Mouse (Mus musculus) heart, embryonic 12.5 days (tissue): ENCODE measurements around the gene Noxred1. TPM values are rescaled to one million over a fixed set of nuclear protein-coding genes. Genes with fewer than 3 reads are reported as not detected.
A peak's percentile ranks its signal among the peaks of the same experiment; 100 is the strongest.
"Not testable (repeated sequence)": the region's sequence is repeated elsewhere in the genome, so short reads cannot be mapped to it uniquely, and the experiment has no call there.

Experiments used
- ATAC-seq: fragments of 200-750 bp; cut with Nextera tagmentation; 2 replicates; pipeline ENCODE4 v1.8.0; 2017; ENCODE audit warnings: moderate TSS enrichment, moderate library complexity; ENCODE audit not compliant: insufficient number of reproducible peaks, low FRiP score
- H3K27ac ChIP-seq: fragments of 300-500 bp; sonication (generic); 2 replicates; pipeline ENCODE4 v1.5.1; 2016; ENCODE audit warnings: mild to moderate bottlenecking, moderate library complexity; ENCODE audit not compliant: poor library complexity, severe bottlenecking
- H3K27me3 ChIP-seq: fragments of 300-500 bp; sonication (generic); replicated peaks from 2 replicates; pipeline ENCODE4 v1.6.1; 2016; ENCODE audit warnings: mild to moderate bottlenecking, moderate library complexity
- H3K36me3 ChIP-seq: fragments of 300-500 bp; sonication (generic); 2 replicates; pipeline ENCODE4 v1.6.1; 2016; ENCODE audit warnings: mild to moderate bottlenecking, moderate library complexity
- H3K4me1 ChIP-seq: fragments of 300-500 bp; sonication (generic); replicated peaks from 2 replicates; pipeline ENCODE4 v1.6.1; 2016; ENCODE audit warnings: mild to moderate bottlenecking
- H3K4me2 ChIP-seq: fragments of 300-500 bp; sonication (generic); 2 replicates; pipeline ENCODE4 v1.6.1; 2016; ENCODE audit warnings: mild to moderate bottlenecking, moderate library complexity
- H3K4me3 ChIP-seq: fragments of 300-500 bp; sonication (generic); 2 replicates; pipeline ENCODE4 v1.5.1; 2016; ENCODE audit warnings: mild to moderate bottlenecking
- H3K9ac ChIP-seq: fragments of 300-500 bp; sonication (generic); 2 replicates; pipeline ENCODE4 v1.6.1; 2016; ENCODE audit warnings: mild to moderate bottlenecking, moderate library complexity
- H3K9me3 ChIP-seq: fragments of 300-500 bp; sonication (generic); replicated peaks from 2 replicates; pipeline ENCODE4 v1.6.1; 2016; ENCODE audit warnings: mild to moderate bottlenecking, moderate library complexity
- whole genome bisulfite sequencing: fragments of 180-500 bp; shearing (Covaris S2); methylation state at CpG from one replicate; pipeline ENCODE4 v1.1.7; 2016; 5-methylcytosine and 5-hydroxymethylcytosine counted together
- polyA plus RNA-seq: library from polyadenylated mRNA; unstranded; fragments of >200 nt; fragmentation: Nextera tagmentation; extraction: Ambion mirVana; gene quantifications from 2 replicates; pipeline ENCODE4 v1.2.1, GENCODE M21; 2016

The Noxred1 gene
- polyA plus RNA-seq, 1 experiment from 2014 or later = 1.5 TPM

DNA sequence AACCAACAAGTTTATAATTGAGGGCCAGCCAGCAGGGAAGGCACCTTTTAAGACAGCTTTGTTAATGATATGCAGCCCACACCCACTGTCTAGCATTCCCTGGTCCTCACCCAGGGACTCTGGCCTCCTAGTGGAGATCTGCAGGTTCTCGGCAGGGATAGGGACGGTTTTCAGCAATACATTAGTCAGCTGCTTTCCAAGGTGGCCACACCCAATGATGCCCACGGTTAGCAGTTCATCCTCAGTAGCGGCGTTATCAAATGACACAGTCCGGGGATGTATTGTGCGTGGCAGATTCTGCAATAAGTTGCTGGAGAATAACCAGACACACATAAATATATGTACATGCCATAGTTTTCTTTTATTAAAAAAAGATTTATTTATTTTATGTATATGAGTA is 11.7 kb downstream of the Noxred1 start:
- Histone ChIP-seq H3K27me3 (no peaks in the 10 kb centered on the region), H3K4me2 (no peak overlapping the region), H3K27ac (no peak overlapping the region), H3K4me3 (no peak overlapping the region), H3K9ac (no peak overlapping the region), H3K36me3 (no peaks in the 10 kb centered on the region), H3K9me3 (0 out of 2 replicates have a peak, but pooled peaks cover 3% of the 10 kb centered on the region), H3K4me1 (0 out of 2 replicates have a peak, but pooled peaks cover 7% of the 10 kb centered on the region)
- WGBS = 66% methylated on average over 7 of the region's 7 CpGs
- ATAC-seq = no peak

DNA sequence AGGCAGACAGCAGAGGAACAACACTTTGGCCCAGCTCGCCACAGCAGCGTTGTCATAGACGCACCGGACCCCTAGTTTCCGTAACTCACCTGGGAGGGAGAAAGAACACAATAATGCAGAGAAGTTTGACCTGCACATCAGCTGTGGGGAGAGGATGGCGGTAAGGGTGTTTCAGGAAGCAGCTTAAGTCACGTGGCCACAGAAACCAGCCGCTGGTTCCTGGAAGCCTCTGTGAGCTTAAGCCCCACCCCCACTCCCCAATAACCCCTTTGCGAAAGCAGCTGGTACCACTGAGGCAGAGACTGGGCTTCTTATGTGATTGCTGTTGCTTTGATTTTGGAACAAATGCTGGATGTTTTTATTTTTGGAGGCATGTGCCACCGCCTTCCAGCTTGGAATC is 13.6 kb downstream of the Noxred1 start:
- ATAC-seq = no peak
- H3K9ac ChIP-seq = no peak overlapping the region
- no peaks in the 10 kb centered on the region for H3K27me3 ChIP-seq
- H3K4me3 ChIP-seq = no peak overlapping the region
- H3K9me3 ChIP-seq = 0 out of 2 replicates have a peak, but pooled peaks cover 3% of the 10 kb centered on the region
- 0 out of 2 replicates have a peak, but pooled peaks cover 7% of the 10 kb centered on the region for H3K4me1 ChIP-seq
- 53% methylated on average over 10 of the region's 10 CpGs for WGBS
- no peak overlapping the region for H3K27ac ChIP-seq
- no peaks in the 10 kb centered on the region for H3K36me3 ChIP-seq
- peak overlapping the region; percentile 50 for H3K4me2 ChIP-seq

DNA sequence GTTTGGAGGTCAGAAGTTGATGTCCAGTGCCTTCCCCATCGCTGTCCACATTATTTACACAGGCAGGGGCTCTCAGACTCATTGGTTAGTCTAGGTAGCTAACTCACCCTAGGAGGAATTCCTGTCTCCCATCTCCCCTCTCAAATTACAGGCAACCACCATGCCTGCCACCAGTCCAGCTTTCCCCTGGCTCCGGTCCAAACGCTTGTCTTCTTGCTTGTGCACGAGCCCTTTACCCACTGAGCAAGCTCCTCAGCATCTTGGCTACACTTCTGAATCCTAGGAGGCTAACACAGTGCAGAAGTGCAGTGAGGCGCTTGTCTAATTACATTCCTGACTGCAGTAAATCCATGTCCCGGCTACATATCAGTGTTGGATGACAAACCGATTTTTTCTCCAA is 19.2 kb downstream of the Noxred1 start:
- Histone ChIP-seq H3K9ac (no peak overlapping the region), H3K27ac (no peak overlapping the region), H3K4me3 (no peak overlapping the region), H3K9me3 (no peaks in the 10 kb centered on the region), H3K4me1 (peaks cover 4% of the 10 kb centered on the region), H3K4me2 (no peak overlapping the region), H3K36me3 (no peaks in the 10 kb centered on the region), H3K27me3 (no peaks in the 10 kb centered on the region)
- no peak for ATAC-seq
- 60% methylated on average over 7 of the region's 7 CpGs for WGBS

- Histone ChIP-seq H3K4me2 (no peak overlapping the region), H3K36me3 (no peaks in the 10 kb centered on the region), H3K9ac (no peak overlapping the region), H3K4me3 (no peak overlapping the region), H3K27ac (no peak overlapping the region), H3K9me3 (no peaks in the 10 kb centered on the region), H3K4me1 (peaks cover 4% of the 10 kb centered on the region), H3K27me3 (no peaks in the 10 kb centered on the region)
- ATAC-seq = no peak
Measured at GRCm38 (mm10) chr12:87217596-87217995, 20.9 kb downstream of the Noxred1 start.

GRCm38 (mm10) chr12:87216053-87216452 is 22.5 kb downstream of the Noxred1 start:
- no peak for ATAC-seq
- whole genome bisulfite sequencing = 63% methylated on average over 2 of the region's 2 CpGs
- Histone ChIP-seq H3K4me3 (no peak overlapping the region), H3K36me3 (no peaks in the 10 kb centered on the region), H3K27me3 (no peaks in the 10 kb centered on the region), H3K9ac (no peak overlapping the region), H3K4me1 (peaks cover 4% of the 10 kb centered on the region), H3K27ac (no peak overlapping the region), H3K4me2 (no peak overlapping the region), H3K9me3 (no peaks in the 10 kb centered on the region)

- Histone ChIP-seq H3K9me3 (no peaks in the 10 kb centered on the region), H3K9ac (no peak overlapping the region), H3K27ac (no peak overlapping the region), H3K4me1 (no peaks in the 10 kb centered on the region), H3K27me3 (no peaks in the 10 kb centered on the region), H3K36me3 (no peaks in the 10 kb centered on the region), H3K4me3 (no peak overlapping the region), H3K4me2 (no peak overlapping the region)
- 42% methylated on average over 2 of the region's 2 CpGs for WGBS
- ATAC-seq = no peak
Measured at GRCm38 (mm10) chr12:87212844-87213606, 25.5 kb downstream of the Noxred1 start.

GRCm38 (mm10) chr12:87205789-87206188 is 32.7 kb downstream of the Noxred1 start:
- H3K27me3 ChIP-seq, H3K36me3 ChIP-seq, H3K9ac ChIP-seq, H3K4me1 ChIP-seq, H3K9me3 ChIP-seq, H3K4me3 ChIP-seq, H3K4me2 ChIP-seq, H3K27ac ChIP-seq, ATAC-seq: not testable (repeated sequence)
- 85% methylated on average over 5 of the region's 5 CpGs for WGBS

DNA sequence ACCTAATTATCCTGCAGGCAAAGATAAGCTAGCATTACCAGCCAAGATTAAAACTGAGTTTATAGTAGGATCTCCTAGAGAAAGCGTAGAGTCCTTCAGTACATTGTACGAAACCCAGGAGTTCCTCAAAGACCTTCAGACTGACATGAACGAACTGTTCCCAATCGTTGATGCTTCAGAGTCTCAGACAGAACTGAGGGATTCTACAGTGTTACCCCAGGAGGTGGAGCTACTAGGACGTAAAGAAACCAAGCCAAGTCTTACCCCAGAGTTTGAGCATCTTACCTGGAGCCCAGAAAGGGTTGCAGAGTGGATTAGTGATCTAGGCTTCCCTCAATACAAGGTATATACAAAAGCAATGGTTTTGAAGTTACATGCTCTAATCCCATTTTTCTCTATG is 36.8 kb downstream of the Noxred1 start:
- no peak overlapping the region for H3K4me2 ChIP-seq
- H3K9ac ChIP-seq = no peak overlapping the region
- no peak for ATAC-seq
- no peak overlapping the region for H3K27ac ChIP-seq
- peaks cover 5% of the 10 kb centered on the region; the same call in 1 of the 2 replicates for H3K4me1 ChIP-seq
- no peaks in the 10 kb centered on the region for H3K9me3 ChIP-seq
- WGBS = 62% methylated on average over 5 of the region's 5 CpGs
- H3K4me3 ChIP-seq = no peak overlapping the region
- H3K27me3 ChIP-seq = no peaks in the 10 kb centered on the region
- no peaks in the 10 kb centered on the region for H3K36me3 ChIP-seq

DNA sequence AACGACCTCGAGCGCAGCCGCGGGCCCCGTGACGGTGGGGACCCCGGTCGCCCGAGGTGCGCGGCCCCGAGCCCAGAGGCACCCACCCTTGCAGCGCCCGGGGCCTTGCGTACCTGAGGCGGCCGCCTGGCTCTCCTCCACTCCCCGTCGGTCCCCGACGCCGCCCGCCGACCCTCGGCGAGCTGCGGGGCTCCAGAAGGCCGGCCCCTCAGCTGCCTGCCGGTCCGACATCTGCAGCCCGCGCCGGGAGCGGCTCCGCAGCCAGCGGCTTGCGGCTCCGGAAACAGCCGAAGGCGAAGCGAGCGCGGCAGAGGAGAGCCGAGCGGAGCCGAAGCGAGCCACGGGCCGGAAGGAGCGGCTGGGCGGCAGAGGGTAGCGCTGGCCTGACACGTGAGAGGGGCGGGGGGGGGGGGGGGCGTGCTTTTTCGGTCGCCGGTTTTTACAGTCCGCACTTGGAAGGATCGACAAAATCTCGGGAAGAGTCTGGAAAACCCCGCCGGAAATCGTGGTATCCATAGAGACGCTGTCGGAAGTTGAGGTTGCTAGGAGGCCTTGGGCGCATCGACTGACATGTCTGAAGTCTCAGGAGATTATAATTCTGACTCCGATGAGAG is 38.5 kb downstream of the Noxred1 start, which contains the start of gene Tmed8:
TSS of gene Tmed8 (minus strand) at position 482 of the 614 bp plus-strand sequence.
- Histone ChIP-seq H3K4me1 (peaks cover 5% of the 10 kb centered on the region; the same call in 1 of the 2 replicates), H3K27ac (peak within 1 kb of the TSS; percentile 6; the same call in 1 of the 2 replicates), H3K9ac (peak within 1 kb of the TSS; percentile 84), H3K9me3 (no peaks in the 10 kb centered on the region), H3K4me3 (peak within 1 kb of the TSS; percentile 68), H3K4me2 (peak within 1 kb of the TSS; percentile 86), H3K27me3 (no peaks in the 10 kb centered on the region), H3K36me3 (no peaks in the 10 kb centered on the region)
- peak; percentile 91 for ATAC-seq
- WGBS = under 1% methylated on average over 67 of the region's 70 CpGs

GRCm38 (mm10) chr12:87199206-87199972 is 39.1 kb downstream of the Noxred1 start, which contains the start of gene Samd15:
Gene Samd15, plus strand, starts transcription at chr12:87199723.
- H3K9me3 ChIP-seq = no peaks in the 10 kb centered on the region
- under 1% methylated on average over 29 of the region's 38 CpGs for WGBS
- no peaks in the 10 kb centered on the region for H3K36me3 ChIP-seq
- H3K27me3 ChIP-seq = no peaks in the 10 kb centered on the region
- peak within 1 kb of the TSS; percentile 84 for H3K9ac ChIP-seq
- H3K4me2 ChIP-seq = peak within 1 kb of the TSS; percentile 86
- H3K4me1 ChIP-seq = peaks cover 5% of the 10 kb centered on the region; the same call in 1 of the 2 replicates
- ATAC-seq = peak; percentile 52
- peak within 1 kb of the TSS; percentile 68 for H3K4me3 ChIP-seq
- H3K27ac ChIP-seq = peak within 1 kb of the TSS; percentile 6; the same call in 1 of the 2 replicates

DNA sequence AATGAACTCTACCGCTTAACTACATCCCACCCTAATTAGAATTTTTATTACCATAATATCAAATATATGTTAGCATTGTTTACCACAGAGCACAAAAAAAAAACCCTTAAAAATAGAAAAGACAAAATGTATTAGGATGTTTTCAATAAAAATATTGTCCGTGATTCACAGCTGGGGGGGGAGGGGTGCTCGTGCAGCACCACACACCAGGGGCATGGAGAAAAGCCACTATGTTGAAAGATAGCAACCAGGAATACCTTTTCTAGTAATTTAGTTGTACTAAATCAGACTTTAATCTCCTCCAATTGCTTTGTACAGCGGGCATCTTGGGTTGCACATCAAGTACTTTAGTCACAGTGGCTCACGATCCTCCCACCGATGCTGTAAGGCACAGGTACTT is 39.7 kb downstream of the Noxred1 start:
- H3K4me1 ChIP-seq = peaks cover 5% of the 10 kb centered on the region; the same call in 1 of the 2 replicates
- no peak for ATAC-seq
- H3K9me3 ChIP-seq = no peaks in the 10 kb centered on the region
- peak overlapping the region; percentile 86 for H3K4me2 ChIP-seq
- WGBS = 55% methylated on average over 6 of the region's 6 CpGs
- no peaks in the 10 kb centered on the region for H3K36me3 ChIP-seq
- no peak overlapping the region for H3K27ac ChIP-seq
- H3K27me3 ChIP-seq = no peaks in the 10 kb centered on the region
- H3K4me3 ChIP-seq = peak overlapping the region; percentile 68
- peak overlapping the region; percentile 84; the same call in 1 of the 2 replicates for H3K9ac ChIP-seq
